Mouse (Mus musculus) CD4-positive, CD25-positive, alpha-beta regulatory T cell, adult 9 weeks (primary cell): Measurements from ENCODE around the gene Unc13c. TPM values are rescaled to one million over a fixed set of nuclear protein-coding genes. Genes with fewer than 3 reads are reported as not detected.

Experiments used
- polyA plus RNA-seq: library from polyadenylated mRNA; unstranded; fragments of 100-300 nt; shearing (Covaris generic); gene quantifications from one replicate; pipeline ENCODE4 v1.2.1, GENCODE M21; 2017

Unc13c gene
- polyA plus RNA-seq, result not detected

DNA sequence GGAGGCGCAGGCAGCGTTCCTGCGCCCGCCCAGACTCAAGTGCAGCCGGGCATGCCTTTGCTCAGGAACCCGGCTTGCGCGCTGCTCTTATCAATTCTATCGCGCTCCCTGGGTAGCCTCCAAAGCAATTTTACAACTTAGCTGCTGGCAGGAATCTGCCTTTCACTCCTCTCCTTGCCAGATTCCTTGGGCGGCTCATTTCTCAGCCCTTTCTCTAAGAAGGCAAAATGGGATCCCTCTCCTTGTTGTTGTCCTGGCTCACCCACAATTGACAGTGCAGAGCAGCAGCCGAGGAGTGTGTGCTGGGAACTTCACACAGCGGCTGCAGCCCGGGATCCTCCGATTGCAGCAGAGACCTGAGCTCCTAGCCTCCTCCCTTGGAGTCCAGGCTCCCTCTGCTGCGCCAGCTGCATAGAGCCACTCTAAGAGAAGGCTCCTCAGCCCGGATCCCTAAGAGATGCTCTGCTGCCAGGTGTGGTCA, at the start of gene Unc13c:
TSS of gene Unc13c (minus strand) at position 326 of the 481 bp plus-strand sequence.

Other genes with a start within 250 kb of the Unc13c start
- gene Wdr72, start 141.4 kb upstream of the Unc13c start, polyA plus RNA-seq, result not detected